Mouse (Mus musculus) megakaryocyte, embryonic 14.5 days (primary cell): ENCODE measurements around the gene Tmem190.

Source experiments
- FLI1 ChIP-seq: IDR thresholded peaks from 2 replicates; pipeline ENCODE4 v1.6.1; 2012; ENCODE audit warnings: low read length, inconsistent platforms, mixed read lengths
- GATA1 ChIP-seq: IDR thresholded peaks from 3 replicates; pipeline ENCODE4 v1.6.1; 2012; ENCODE audit warnings: mixed read lengths, low read length, inconsistent platforms, borderline replicate concordance

DNA sequence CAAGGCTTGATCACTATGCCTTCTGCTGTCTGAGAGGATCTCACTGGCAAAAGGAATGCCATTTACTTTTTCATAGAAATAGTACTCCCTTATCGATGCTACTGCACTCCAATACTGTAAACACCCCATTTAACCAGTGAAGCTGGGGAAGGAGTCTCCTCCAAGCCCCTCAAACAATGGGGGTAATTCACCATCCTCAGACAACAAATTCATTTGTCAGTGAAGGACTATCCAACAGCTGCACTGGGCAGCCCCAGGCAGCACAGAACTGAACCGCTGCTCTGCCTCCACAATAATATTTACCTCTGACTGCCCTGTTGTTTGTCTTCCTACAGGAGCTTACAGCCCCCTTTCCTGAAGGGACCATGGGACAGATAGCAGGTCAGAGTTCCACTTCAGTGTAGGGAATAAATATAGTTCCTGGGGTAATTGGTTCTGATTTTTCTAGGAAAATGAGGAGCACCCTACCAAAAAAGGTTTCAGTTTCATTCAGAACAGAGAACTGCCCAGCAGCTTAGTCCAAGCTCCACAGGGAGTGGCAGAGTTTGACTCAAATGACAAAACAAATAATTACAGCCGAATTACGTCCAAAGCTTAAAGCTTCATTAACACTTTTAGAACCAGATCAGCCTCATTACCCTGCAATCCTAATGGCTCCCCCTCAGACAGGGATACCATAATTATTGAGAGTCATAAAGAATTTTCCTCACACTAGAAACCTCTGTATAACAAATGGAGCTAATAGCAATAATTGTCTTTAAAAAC, 17.6 kb upstream of the Tmem190 start:
- TF ChIP-seq FLI1 = no peak
- no peak for TF ChIP-seq GATA1
